Mouse (Mus musculus) central nervous system, embryonic 14 days (tissue): Measurements from ENCODE around the gene Flywch2. TPM values are rescaled to one million over a fixed set of nuclear protein-coding genes. Genes with fewer than 3 reads are reported as not detected.

Experiments used
- polyA plus RNA-seq: library from polyadenylated mRNA; depleted of rRNA; stranded (reverse); fragments of >200 nt; gene quantifications from 2 replicates; pipeline ENCODE4 v1.2.3, GENCODE M21; 2012; rRNA removed

The Flywch2 gene
- 44.8 and 54.5 TPM in 2 replicates for polyA plus RNA-seq

DNA sequence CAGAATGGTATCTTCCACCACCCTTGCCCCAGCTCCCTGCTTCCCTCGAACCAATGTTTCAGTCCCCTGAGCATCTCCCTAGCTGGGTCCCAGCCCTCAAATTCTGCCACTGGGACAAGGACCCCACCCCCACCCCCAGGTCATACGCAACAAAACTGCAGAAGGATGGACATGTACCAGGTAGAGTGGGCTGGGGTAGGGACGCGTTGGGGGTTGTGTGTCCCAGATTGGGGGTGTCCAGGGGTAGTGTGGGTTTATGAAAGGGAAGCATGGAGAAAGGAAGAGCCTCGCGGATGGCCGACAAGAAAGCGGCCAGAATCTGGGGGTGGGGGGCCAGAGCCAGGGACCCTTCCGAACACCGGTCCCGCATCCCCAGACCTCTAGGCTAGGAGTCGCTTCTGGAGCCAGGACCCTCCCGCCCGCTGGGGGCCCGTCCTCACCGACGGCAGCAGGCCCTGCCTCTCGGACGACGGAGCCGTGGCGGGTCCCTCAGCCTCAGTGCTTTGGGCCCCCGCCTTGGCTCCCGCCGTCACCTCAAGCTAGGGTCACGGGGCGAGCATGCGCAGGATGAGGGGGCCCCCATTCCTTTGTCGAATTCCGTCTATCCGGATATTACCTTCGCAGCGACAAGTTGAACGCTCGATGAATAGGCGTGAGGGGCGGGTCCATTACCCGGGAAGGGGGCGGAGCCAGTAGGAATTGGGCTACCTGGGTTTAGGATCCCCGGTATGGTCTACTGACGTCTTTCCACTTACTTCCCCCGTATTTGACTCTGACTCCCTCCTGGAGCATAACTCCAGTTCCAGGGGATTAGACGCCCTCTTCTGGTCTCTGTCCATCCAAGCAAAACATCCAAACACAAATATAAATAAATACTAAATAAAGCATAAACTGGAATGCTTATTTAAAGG is at the start of gene Flywch2:
TSS of gene Flywch2 (minus strand) at position 521 of the 911 bp plus-strand sequence.

DNA sequence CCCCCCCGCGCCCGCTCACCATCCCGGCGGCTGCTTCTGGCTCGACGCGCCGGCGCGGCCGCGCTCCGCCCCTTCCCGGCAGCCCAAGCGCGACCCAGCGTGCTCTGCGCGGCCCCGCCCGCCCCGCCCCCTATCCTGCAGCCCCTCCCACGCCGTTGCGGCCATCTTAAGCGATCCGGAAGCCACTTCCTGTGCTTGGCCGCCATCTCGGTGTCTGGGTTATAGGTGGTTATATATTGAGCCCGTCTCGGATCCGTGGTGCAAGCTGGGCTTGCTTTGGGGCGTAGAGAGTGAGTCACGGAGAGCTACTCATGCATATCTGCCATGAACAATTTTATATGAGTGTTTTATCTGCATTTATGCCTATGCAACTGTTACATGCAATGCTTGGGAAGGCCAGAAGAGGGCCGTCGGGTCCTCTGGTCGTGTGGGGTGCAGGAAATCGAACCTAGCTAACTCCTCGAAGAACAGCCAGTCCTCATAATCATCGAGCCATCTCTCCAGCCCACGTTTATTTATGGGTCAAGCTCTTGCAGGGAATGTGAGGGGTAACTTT is 43.3 kb upstream of the Flywch2 start, which contains the start of gene Elob:
TSS of gene Elob (minus strand) at position 73 of the 556 bp plus-strand sequence.

DNA sequence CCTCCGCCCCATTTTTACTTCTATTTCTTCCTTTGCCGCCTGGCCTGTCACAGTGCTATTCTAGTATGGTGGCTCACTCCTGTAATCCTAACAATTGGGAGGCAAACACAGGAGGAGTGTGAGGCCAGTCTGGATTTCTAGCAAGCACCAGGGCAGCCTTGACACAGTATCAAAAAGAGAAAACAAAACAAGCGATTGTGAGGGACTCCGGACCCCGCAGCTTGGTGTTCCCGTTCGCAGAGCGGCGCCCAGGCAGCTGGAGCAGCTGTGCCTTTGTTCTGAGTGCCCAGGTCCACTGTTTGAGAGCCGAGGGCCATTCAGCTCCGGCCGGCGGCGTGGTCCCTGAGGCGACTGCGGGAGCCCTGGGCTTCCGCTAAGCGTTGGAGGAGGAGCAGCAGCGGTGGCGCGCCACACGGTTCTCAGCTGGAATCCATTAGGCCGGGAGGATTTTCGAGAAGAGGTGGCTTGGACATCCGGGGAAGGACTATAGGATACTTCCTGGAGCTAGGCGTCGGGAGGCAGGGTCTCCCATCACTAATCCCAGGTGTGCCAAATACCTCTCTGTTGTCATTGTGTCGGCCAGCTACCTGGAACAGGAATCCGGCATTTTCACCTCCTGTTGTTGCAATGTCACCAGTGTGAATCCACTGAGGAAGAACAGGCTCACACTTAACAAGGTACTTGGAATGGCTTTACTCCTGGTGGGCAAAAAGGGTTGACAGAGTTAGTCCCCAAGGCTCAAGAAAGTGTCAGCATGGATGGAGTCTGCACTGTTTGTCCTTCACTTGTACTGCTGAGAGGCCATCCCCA is 4.6 kb upstream of the Flywch2 start, which contains the start of gene Srrm2:
TSS of gene Srrm2 (plus strand) at position 264 of the 810 bp plus-strand sequence.

DNA sequence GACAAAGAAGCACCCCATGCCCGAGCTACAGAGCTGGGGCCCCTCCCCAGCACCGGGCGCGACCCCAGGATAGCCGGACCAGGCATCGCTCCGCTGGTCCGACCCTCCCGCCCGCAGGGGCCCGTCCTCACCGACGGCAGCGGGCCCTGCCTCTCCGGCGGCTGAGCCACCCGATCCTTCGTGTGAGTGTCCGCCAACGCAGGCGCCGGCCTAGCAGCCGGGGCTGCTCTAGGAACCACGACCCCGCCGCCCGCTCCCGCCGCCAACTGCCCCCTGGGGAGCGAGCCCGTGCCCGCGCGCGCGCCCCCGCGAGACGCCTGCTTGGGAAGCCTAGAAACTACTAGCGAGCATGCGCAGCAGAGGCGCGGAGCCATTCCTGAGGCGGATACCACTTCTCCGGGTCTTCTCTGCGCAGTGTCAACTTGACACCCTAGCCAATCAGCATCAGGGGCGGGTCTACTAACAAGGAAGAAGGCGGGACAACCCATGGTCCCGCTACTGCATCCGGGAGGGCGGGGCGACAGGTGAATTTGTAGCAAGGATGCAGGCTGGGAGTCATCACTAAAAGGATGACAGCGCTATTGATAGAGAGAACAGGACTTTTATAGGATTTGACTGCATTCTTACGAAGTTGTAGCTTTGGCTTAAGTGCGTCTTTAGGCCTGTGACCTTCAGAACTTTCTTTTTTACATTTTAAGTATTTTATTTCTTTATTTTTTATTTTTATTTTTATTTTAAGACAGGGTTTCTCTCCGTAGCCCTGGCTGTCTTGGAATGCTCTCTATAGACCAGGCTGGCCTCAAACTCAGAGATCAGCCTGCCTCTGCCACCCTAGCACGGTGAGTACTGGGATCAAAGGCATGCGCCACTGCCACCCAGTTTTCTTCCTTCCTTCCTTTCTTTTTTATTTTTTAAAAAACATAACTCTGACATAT is 14.3 kb downstream of the Flywch2 start, which contains the start of gene Flywch1:
TSS of gene Flywch1 (minus strand) at position 319 of the 935 bp plus-strand sequence.

DNA sequence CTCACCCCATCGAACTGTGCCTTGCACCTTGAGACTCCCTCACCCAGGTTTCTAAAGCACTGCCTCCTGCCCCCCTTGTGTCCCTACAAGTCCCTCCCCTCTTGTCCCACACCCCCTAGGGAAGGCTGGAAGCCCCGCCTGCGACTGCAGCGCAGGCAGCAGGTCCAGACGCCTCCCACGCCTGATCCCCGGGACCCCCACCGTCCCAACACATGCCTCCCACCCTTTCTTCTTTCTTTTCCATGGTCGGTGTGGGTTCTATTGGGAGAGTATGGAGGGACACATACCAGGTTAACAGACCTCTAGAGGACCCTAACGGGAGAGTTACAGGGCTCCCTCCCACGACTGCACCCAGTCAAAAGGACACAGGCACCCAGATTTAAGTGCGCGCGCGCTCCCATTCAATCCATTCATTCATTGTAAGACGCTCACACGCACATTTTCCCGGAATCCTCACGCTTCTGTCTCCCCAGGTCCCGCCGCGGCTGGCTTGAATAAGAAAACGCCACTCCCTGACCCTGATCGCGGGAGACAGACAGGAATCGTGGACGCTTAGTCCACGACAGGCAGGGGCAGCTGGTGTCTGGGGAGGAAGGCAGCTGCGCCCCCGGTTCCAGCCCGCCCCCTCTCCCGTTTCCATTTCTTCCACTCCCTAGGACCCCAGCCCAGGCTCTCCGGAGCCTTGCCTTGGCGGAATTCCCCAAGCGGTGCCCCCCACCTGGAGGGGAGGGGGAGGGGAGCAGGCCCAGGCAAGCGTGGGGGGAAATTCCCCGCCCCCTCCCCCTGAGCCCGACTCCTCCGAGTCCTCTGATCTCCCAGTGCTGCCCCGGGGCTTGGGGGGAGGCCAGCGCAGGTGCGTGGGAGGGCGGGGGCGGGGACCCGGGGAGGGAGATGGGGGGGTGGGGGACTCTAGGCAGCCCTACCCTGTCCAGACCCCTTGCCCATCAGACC is 40.3 kb downstream of the Flywch2 start, which contains the start of gene Kremen2:
TSS of gene Kremen2 (minus strand) at position 533 of the 951 bp plus-strand sequence.

DNA sequence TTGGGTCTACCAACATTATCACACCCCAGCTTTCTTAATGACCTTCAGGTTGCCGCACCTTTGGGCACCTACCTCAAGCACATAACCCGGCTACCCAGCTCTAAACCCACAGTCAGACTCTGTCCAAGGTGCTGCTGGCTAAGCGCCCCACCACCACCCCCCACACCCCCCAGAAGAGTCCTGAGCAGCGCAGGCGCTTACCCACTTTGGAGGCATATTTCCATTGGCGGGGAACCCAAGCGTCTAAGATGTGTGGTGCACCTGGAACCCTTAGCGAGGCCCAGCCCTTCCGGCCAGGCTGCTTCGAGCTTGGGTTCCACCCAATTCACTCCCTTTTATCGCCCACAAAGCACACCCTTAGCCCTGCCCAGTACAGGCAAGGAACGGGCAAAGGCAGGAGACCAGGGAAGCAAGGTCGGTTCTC is 45.3 kb downstream of the Flywch2 start, which contains the start of gene Paqr4:
TSS of gene Paqr4 (minus strand) at position 270 of the 424 bp plus-strand sequence.

Other genes starting within 250 kb of the Flywch2 start
- gene Zfp213, start 221.8 kb downstream of the Flywch2 start, polyA plus RNA-seq = 14.3 and 16.1 TPM in 2 replicates
- 41.5 and 42.5 TPM in 2 replicates for gene Zfp13, start 186.6 kb downstream of the Flywch2 start, polyA plus RNA-seq
- 0.09 and 0.25 TPM in 2 replicates for gene Zscan10, start 185.2 kb downstream of the Flywch2 start, polyA plus RNA-seq
- gene Mmp25, start 140.8 kb downstream of the Flywch2 start, polyA plus RNA-seq = 1.3 and 1.7 TPM in 2 replicates
- gene Bicdl2, start 125.6 kb downstream of the Flywch2 start, polyA plus RNA-seq = 0.15 and 0.43 TPM in 2 replicates
- 82.1 and 90.1 TPM in 2 replicates for gene Hcfc1r1, start 112.5 kb downstream of the Flywch2 start, polyA plus RNA-seq
- gene Thoc6, start 112.2 kb downstream of the Flywch2 start, polyA plus RNA-seq = 47.0 and 47.3 TPM in 2 replicates
- 2.6 and 4.7 TPM in 2 replicates for gene Tnfrsf12a, start 108.6 kb downstream of the Flywch2 start, polyA plus RNA-seq
- 0.39 and 7.4 TPM in 2 replicates for gene Cldn6, start 106.8 kb downstream of the Flywch2 start, polyA plus RNA-seq
- gene Cldn9, start 102.1 kb downstream of the Flywch2 start, polyA plus RNA-seq = 0.92 and 2.9 TPM in 2 replicates
- 0.15 and 0.78 TPM in 2 replicates for gene 1520401A03Rik, start 63.3 kb downstream of the Flywch2 start, polyA plus RNA-seq
- 38.5 and 40.6 TPM in 2 replicates for gene Pkmyt1, start 59.7 kb downstream of the Flywch2 start, polyA plus RNA-seq
- gene Paqr4, start 45.2 kb downstream of the Flywch2 start, polyA plus RNA-seq = 23.6 and 25.2 TPM in 2 replicates
- gene Kremen2, start 40.2 kb downstream of the Flywch2 start, polyA plus RNA-seq = 1.1 and 6.0 TPM in 2 replicates
- 97.4 and 99.1 TPM in 2 replicates for gene Flywch1, start 14.5 kb downstream of the Flywch2 start, polyA plus RNA-seq
- gene Srrm2, start 4.5 kb upstream of the Flywch2 start, polyA plus RNA-seq = 634 and 697 TPM in 2 replicates
- gene Elob, start 43.1 kb upstream of the Flywch2 start, polyA plus RNA-seq = 905 and 997 TPM in 2 replicates
- gene Prss33, start 50.0 kb upstream of the Flywch2 start, polyA plus RNA-seq = 0.31 and 0.74 TPM in 2 replicates
- 0.10 and 0.16 TPM in 2 replicates for gene Prss32, start 57.8 kb upstream of the Flywch2 start, polyA plus RNA-seq
- gene Prss41, start 58.1 kb upstream of the Flywch2 start, polyA plus RNA-seq = 1.9 TPM in 2 replicates
- not detected in 2 replicates for gene Prss21, start 82.0 kb upstream of the Flywch2 start, polyA plus RNA-seq
- 0.23 TPM in 1 of 2 replicates, not detected in the other for gene Dcpp1, start 94.8 kb upstream of the Flywch2 start, polyA plus RNA-seq
- not detected in 2 replicates for gene Dcpp2, start 94.8 kb upstream of the Flywch2 start, polyA plus RNA-seq
- gene Dcpp3, start 131.4 kb upstream of the Flywch2 start, polyA plus RNA-seq = 0.33 TPM in 1 of 2 replicates, not detected in the other
- not detected in 2 replicates for gene Sbp, start 155.6 kb upstream of the Flywch2 start, polyA plus RNA-seq
- gene Sbpl, start 169.2 kb upstream of the Flywch2 start, polyA plus RNA-seq = not detected in 2 replicates
- gene Prss30, start 194.5 kb upstream of the Flywch2 start, polyA plus RNA-seq = 0.04 TPM in 1 of 2 replicates, not detected in the other
- 0.24 TPM in 1 of 2 replicates, not detected in the other for gene Prss22, start 212.0 kb upstream of the Flywch2 start, polyA plus RNA-seq